Mouse (Mus musculus) adrenal gland, postnatal 14 days (tissue): Measurements from ENCODE around the gene Pnpla2. TPM values are rescaled to one million over a fixed set of nuclear protein-coding genes. Genes with fewer than 3 reads are reported as not detected.

ENCODE experiments used
- DNase-seq: peaks from one replicate; pipeline ENCODE4 v3.0.0; 2021; ENCODE audit warnings: mixed read lengths
- total RNA-seq: library from RNA; stranded (reverse); gene quantifications from 2 replicates; pipeline ENCODE4 v1.2.3, GENCODE M21; 2021

Pnpla2 gene
- total RNA-seq, 1 experiment from 2014 or later: 1,289 TPM

- peak; percentile 97 for DNase-seq
Measured at GRCm38 (mm10) chr7:141447110-141447991, 7.6 kb upstream of the Pnpla2 start, which contains the start of gene Rplp2. Gene Rplp2, plus strand, starts transcription at chr7:141447370.

- peak; percentile 67 for DNase-seq
Measured at GRCm38 (mm10) chr7:141451928-141452327, 3.1 kb upstream of the Pnpla2 start.

DNA sequence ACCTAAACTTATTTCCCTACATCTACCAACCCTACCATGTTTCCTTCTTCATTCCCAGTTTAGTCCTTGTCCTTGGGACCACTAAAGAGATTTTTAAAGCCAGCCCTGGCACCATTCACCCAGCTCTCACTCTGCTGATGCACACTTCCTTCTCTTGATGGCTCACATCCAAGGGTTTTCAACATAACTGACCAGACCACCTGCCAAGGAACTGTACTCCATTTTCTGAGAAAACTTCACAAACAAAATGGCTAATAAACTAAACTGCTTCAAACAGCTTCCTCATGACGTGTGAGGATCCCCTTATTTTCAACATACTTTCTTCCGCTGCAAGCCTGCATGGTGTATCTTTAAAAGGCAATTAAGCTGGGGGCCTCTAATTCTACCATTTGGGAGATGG is 1.4 kb upstream of the Pnpla2 start:
- no peak for DNase-seq

DNA sequence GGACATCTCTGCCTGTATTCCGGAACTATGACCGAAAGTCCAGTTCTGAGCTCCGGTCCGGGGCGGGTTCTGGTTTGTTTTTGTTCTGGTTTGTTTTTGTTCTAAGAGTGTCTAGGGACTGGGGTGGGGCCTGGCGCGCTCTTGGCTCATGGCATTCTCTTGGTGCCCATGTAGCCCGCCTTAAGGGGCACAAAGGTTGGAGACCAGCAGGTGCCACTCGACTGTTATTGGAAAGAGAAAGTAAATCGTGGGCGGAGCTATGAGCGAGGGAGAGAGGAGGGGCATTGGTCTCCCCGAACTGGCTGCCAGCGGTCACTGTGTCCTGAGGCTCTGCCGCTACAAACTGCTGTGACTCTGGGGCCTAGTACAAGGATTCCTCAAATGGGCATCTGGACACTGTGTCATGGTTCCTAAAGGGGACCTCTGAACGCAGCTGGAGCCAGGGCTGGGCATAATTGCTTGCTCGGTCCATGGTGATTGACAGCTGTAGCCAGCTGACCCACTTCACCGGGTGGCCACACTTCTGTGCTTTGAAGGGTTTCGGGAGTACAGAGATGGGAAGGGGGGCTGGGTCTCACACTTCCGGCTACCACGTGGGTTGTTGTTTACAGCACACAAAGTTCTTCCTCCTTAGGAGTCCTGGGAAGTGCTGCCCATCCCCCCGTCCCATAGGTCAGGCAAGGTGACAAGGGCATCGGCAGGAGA is 764 bp downstream of the Pnpla2 start:
- peak; percentile 86 for DNase-seq

GRCm38 (mm10) chr7:141456739-141457138 is 1.7 kb downstream of the Pnpla2 start:
- peak; percentile 80 for DNase-seq

GRCm38 (mm10) chr7:141457236-141457635 is 2.2 kb downstream of the Pnpla2 start:
- peak; percentile 9 for DNase-seq

GRCm38 (mm10) chr7:141457986-141458660 is 3.1 kb downstream of the Pnpla2 start:
- DNase-seq: peak; percentile 81

- DNase-seq: no peak
Measured at GRCm38 (mm10) chr7:141458661-141459060, 3.7 kb downstream of the Pnpla2 start.

GRCm38 (mm10) chr7:141459301-141459711 is 4.3 kb downstream of the Pnpla2 start:
- peak; percentile 66 for DNase-seq

- DNase-seq: peak; percentile 19
Measured at GRCm38 (mm10) chr7:141460001-141460390, 5.0 kb downstream of the Pnpla2 start.

- DNase-seq: peak; percentile 33
Measured at GRCm38 (mm10) chr7:141460391-141461113, 5.6 kb downstream of the Pnpla2 start, which contains the start of gene Cracr2b. Gene Cracr2b, plus strand, starts transcription at chr7:141461094.

DNA sequence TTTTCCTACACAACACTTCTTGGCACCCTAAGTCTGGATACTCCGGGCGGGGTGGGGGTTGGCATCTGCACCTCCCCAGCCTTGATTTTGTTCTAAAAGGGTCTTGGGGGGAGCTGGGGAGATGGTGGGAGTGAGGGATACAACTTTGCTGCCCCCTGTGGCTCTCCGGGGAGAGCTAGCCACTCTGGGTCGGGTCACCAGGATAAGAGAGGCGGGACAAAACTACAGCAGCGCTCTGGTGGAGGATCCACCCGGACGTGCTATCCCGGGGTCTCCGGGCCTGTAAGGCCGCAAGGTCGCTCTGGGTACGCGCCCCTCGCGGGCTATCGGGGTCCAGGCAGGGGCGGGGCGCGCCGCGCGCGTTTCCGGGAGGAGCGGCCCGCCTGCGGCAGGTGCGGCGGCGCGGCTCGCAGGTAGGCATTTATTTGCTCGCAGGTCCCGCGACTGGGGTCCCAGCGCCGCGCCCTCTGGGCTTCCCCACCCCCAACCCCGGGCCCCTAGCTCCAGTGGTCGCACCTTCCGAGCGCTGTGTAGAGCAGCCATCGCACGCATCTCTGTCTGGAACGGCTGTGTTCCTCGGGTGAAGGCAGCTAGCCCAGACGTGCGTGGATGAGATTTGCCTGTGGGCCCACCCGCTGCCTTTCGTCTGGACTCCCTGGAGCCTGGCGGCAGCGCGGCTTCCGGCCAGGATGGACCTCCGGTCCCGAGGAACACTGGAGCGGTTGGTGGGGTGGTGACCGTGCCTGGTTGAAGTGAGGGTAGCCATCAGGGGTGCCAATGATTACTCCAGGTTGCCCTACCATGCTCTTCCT is 6.7 kb downstream of the Pnpla2 start:
- peak; percentile 64 for DNase-seq

- peak; percentile 67 for DNase-seq
Measured at GRCm38 (mm10) chr7:141462333-141462821, 7.4 kb downstream of the Pnpla2 start.

DNA sequence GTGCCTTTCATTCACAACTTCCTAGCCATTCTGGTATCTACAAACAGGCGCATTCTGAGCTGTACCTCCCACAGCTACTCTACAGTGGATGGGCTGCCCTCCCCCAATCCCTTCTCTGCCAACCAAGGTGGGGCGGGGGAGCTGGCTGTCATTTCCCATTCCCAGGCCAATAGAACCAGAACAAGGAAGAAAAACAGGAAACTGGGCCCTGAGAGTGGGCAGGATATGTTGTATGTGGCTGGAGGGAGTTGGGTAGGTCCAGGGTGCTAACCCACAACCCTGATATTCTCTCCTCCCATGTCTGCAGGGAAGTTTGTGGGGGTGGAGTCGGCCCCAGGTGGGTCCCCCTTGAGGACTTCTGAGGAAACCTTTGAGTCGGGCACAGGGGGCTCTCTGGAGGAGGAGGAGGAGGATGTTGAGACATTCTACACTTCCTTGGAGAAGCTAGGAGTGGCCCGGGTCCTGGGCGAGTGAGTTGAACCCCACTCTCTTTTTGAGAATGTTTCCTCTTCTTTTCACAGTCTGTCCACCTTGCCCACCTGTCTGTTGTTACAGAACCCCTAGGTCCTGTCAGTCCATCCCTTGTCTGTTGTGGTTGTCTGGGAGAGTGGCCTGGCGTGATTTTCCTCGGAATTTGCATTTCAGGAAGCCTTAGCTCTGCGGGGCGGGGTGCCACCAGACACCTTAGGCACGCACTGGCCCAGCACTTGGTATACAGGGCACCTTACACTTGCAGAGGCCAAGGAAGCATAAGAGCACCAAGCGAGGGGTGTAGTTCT is 9.0 kb downstream of the Pnpla2 start:
- DNase-seq: peak; percentile 71

- peak; percentile 43 for DNase-seq
Measured at GRCm38 (mm10) chr7:141464603-141465201, 9.7 kb downstream of the Pnpla2 start.

GRCm38 (mm10) chr7:141465388-141466044 is 10.5 kb downstream of the Pnpla2 start:
- DNase-seq: no peak

DNA sequence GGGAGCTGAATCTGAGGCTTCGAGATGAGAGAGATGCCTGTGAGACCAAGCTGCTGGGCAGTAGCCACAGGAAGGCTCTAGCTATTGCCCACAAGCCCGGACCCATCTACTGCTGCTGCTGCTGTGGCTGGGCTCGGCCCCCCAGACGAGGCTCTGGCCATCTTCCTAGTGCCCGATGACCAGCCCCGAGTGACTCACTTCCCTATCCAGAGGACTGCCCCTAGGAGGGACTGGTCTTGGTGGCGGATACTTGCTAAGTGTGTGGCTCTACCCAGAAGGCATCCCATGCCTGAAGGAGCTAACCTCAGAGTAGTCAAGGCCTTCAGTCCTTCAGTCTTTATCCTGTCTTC is 11.0 kb downstream of the Pnpla2 start:
- DNase-seq: peak; percentile 65

DNA sequence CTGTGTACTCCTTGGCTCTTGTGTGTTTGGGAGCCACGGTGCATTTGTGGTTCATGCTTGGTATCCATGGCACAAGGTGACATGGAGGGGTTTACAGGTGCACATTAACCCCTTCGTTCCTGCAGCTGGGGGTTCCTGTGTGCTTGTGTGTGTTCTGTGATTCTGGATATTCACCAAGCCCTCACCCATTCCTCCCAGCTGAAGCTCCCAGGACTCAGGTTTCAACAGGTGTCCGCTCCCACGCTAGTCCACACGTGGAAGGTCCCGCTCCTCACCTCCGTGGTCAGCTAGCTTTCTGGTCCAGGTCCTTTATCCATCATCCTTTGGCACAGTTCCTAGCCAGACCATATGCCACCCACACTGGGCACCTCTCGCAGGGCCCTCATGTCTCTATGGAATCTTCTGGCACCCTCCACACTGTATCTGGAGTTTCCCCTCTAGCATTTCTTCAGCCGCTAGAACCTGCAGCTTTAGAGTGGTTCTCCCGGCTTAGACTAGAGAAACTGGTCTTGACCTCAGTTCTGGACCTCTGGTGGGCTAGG is 11.7 kb downstream of the Pnpla2 start:
- no peak for DNase-seq
